Comparison of ENCODE assay signal across 8 mouse cellular contexts in the genomic region with DNA sequence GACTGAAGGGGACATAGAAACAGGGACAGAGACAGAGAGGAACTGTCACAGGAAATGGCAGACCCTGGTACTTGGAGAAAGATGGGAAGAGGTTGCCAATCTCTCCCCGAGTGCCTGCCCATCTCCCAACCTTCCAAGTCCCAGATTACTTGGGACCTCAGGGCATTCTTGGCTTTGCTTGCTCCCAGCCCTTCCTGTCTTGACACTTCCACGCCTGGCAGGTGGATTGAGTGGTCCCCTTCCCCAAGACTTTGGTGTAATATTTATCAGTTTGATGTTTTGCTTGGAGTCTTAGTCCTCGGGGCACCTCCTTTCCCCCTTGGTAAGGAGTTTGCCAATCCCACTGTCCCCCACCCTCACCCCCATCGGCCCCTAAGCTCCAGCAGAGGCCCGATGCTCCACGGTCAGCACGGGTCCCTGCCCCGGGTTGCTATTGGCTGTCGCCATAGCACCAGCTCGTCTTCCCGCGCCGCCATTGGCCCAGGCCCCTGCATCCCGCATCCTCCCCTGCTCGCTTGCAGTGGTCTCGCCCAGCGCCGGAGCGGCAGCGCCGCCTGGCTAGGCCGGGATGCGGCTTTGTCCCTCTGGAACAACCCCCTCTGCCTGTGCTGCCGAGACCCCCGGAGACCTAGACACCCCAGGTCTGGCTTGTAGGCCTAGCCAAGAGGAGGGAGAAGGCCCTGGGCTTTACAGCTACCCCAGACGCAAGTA. TPM values are rescaled to one million over a fixed set of nuclear protein-coding genes. Genes with fewer than 3 reads are reported as not detected.
DNase-seq lines count a peak whose midpoint lies in the region; ATAC-seq and TF ChIP-seq lines count a peak whose summit lies in the region.

No protein-coding gene starts in this region.

- TF ChIP-seq CTCF in midbrain, postnatal 0 days (IDR thresholded peaks at IDR 0.05) = peak; percentile 69

- peaks cover 12% of the 10 kb centered on the region for H3K36me3 ChIP-seq in kidney, embryonic 16.5 days (ENCODE audit: insufficient read depth, low read length)
- H3K36me3 ChIP-seq in midbrain, postnatal 0 days (ENCODE audit: insufficient read depth, low read length) = peaks cover 16% of the 10 kb centered on the region

- WGBS in kidney, embryonic 16.5 days = 5% methylated on average over 26 of the region's 26 CpGs
- 2% methylated on average over 26 of the region's 26 CpGs for WGBS in midbrain, postnatal 0 days

- no peak overlapping the region for H3K27ac ChIP-seq in kidney, embryonic 16.5 days (ENCODE audit: low read length)
- peak overlapping the region; percentile 100 for H3K27ac ChIP-seq in midbrain, postnatal 0 days (ENCODE audit: low read depth, low read length)

- DNase-seq in kidney, adult 18-20 months = no peak
- DNase-seq in cerebellum, postnatal 36 days = peak; percentile 93 to 96
- peak; percentile 92 to 93 for DNase-seq in frontal cortex, postnatal 36 days (ENCODE audit: low spot score in 2 of 2)
- peak; percentile 93 to 94 for DNase-seq in layer of hippocampus, postnatal 10 days (ENCODE audit: low spot score in 2 of 2)
- DNase-seq in midbrain, postnatal 0 days (ENCODE audit: low spot score) = peak; percentile 96

- H3K4me3 ChIP-seq in kidney, embryonic 16.5 days (ENCODE audit: low read length) = no peak overlapping the region; the same call in 1 of the 2 replicates
- H3K4me3 ChIP-seq in midbrain, postnatal 0 days (ENCODE audit: low read depth, low read length) = peak overlapping the region; percentile 58

- peaks cover 52% of the 10 kb centered on the region for H3K27me3 ChIP-seq in kidney, embryonic 16.5 days (ENCODE audit: insufficient read depth, low read length)
- H3K27me3 ChIP-seq in midbrain, postnatal 0 days (ENCODE audit: insufficient read depth, low read length) = no peaks in the 10 kb centered on the region

- no peak for ATAC-seq in kidney, embryonic 16.5 days (ENCODE audit: low FRiP score, low TSS enrichment)
- peak; percentile 82 for ATAC-seq in midbrain, postnatal 0 days (ENCODE audit: low FRiP score)
- no peak for ATAC-seq in activated CD4-positive, CD25-positive, alpha-beta regulatory T cell, adult 4 months
- ATAC-seq in erythroblast, adult 5-6 weeks (replicated peaks; ENCODE audit: low FRiP score, poor library complexity, severe bottlenecking) = no peak

- H3K9ac ChIP-seq in kidney, embryonic 16.5 days (replicated peaks; ENCODE audit: low read length) = no peak overlapping the region
- peak overlapping the region; percentile 91 for H3K9ac ChIP-seq in midbrain, postnatal 0 days (replicated peaks; ENCODE audit: low read length, poor library complexity, severe bottlenecking)

- peaks cover 16% of the 10 kb centered on the region for H3K4me1 ChIP-seq in kidney, embryonic 16.5 days (ENCODE audit: insufficient read depth, low read length)
- peaks cover 40% of the 10 kb centered on the region for H3K4me1 ChIP-seq in midbrain, postnatal 0 days (ENCODE audit: insufficient read depth, low read length)

- H3K9me3 ChIP-seq in kidney, embryonic 16.5 days (ENCODE audit: low read length) = no peaks in the 10 kb centered on the region
- no peaks in the 10 kb centered on the region for H3K9me3 ChIP-seq in midbrain, postnatal 0 days (ENCODE audit: low read length)

- H3K4me2 ChIP-seq in kidney, embryonic 16.5 days (replicated peaks; ENCODE audit: low read depth, low read length) = peak overlapping the region; percentile 4; the same call in 1 of the 2 replicates
- H3K4me2 ChIP-seq in midbrain, postnatal 0 days (ENCODE audit: low read depth, low read length, poor library complexity, severe bottlenecking) = peak overlapping the region; percentile 91

RNA-seq across cellular contexts. Expression of a gene that starts 2.9 kb away (rescaled TPM):
- polyA plus RNA-seq in kidney, embryonic 16.5 days (2015; fragmentation: Nextera tagmentation; extraction: Ambion mirVana) = 1.6 and 1.9 TPM in 2 replicates
- 100 to 1,000 TPM; 179 to 181 TPM for total RNA-seq in layer of hippocampus, postnatal 10 days (2021)
- 370 and 395 TPM in 2 replicates for total RNA-seq in midbrain, postnatal 0 days (2014; rRNA removed)
- polyA plus RNA-seq in midbrain, postnatal 0 days (2015; fragmentation: Nextera tagmentation; extraction: Ambion mirVana) = 95.3 and 110 TPM in 2 replicates
- polyA plus RNA-seq in activated CD4-positive, CD25-positive, alpha-beta regulatory T cell, adult 4 months (2017; shearing (Covaris generic)) = under 1 TPM in 1 of 2 experiments, not detected in 1; 0.82 TPM
- not detected in 2 replicates for total RNA-seq in erythroblast, adult 5-6 weeks (2015; ENCODE audit: low replicate concordance)
- total RNA-seq in erythroblast, adult 5-6 weeks (2017; ENCODE audit: low replicate concordance) = 0.09 and 0.14 TPM in 2 replicates

RNA-seq across cellular contexts. Expression of a gene that starts 6.5 kb away (rescaled TPM):
- 899 and 901 TPM in 2 replicates for polyA plus RNA-seq in kidney, embryonic 16.5 days (2015; fragmentation: Nextera tagmentation; extraction: Ambion mirVana)
- total RNA-seq in layer of hippocampus, postnatal 10 days (2021) = 100 to 1,000 TPM; 733 to 857 TPM
- total RNA-seq in midbrain, postnatal 0 days (2014; rRNA removed) = 971 and 1,162 TPM in 2 replicates
- 633 and 645 TPM in 2 replicates for polyA plus RNA-seq in midbrain, postnatal 0 days (2015; fragmentation: Nextera tagmentation; extraction: Ambion mirVana)
- 1,000 to 10,000 TPM; 1,256 to 1,612 TPM for polyA plus RNA-seq in activated CD4-positive, CD25-positive, alpha-beta regulatory T cell, adult 4 months (2017; shearing (Covaris generic))
- 509 and 541 TPM in 2 replicates for total RNA-seq in erythroblast, adult 5-6 weeks (2015; ENCODE audit: low replicate concordance)
- total RNA-seq in erythroblast, adult 5-6 weeks (2017; ENCODE audit: low replicate concordance) = 422 and 457 TPM in 2 replicates

RNA-seq across cellular contexts. Expression of a gene that starts 21.6 kb away (rescaled TPM):
- 52.9 and 54.8 TPM in 2 replicates for polyA plus RNA-seq in kidney, embryonic 16.5 days (2015; fragmentation: Nextera tagmentation; extraction: Ambion mirVana)
- 10 to 100 TPM; 19.7 to 22.2 TPM for total RNA-seq in layer of hippocampus, postnatal 10 days (2021)
- total RNA-seq in midbrain, postnatal 0 days (2014; rRNA removed) = 15.6 and 23.1 TPM in 2 replicates
- polyA plus RNA-seq in midbrain, postnatal 0 days (2015; fragmentation: Nextera tagmentation; extraction: Ambion mirVana) = 26.5 and 29.6 TPM in 2 replicates
- 10 to 100 TPM; 44.0 to 54.5 TPM for polyA plus RNA-seq in activated CD4-positive, CD25-positive, alpha-beta regulatory T cell, adult 4 months (2017; shearing (Covaris generic))
- 6.1 and 12.7 TPM in 2 replicates for total RNA-seq in erythroblast, adult 5-6 weeks (2015; ENCODE audit: low replicate concordance)
- total RNA-seq in erythroblast, adult 5-6 weeks (2017; ENCODE audit: low replicate concordance) = 3.5 and 3.7 TPM in 2 replicates

RNA-seq across cellular contexts. Expression of a gene that starts 30.6 kb away (rescaled TPM):
- 8.6 and 8.8 TPM in 2 replicates for polyA plus RNA-seq in kidney, embryonic 16.5 days (2015; fragmentation: Nextera tagmentation; extraction: Ambion mirVana)
- total RNA-seq in layer of hippocampus, postnatal 10 days (2021) = 1 to 10 TPM; 7.1 to 8.0 TPM
- 5.2 and 7.5 TPM in 2 replicates for total RNA-seq in midbrain, postnatal 0 days (2014; rRNA removed)
- polyA plus RNA-seq in midbrain, postnatal 0 days (2015; fragmentation: Nextera tagmentation; extraction: Ambion mirVana) = 12.6 and 14.6 TPM in 2 replicates
- polyA plus RNA-seq in activated CD4-positive, CD25-positive, alpha-beta regulatory T cell, adult 4 months (2017; shearing (Covaris generic)) = 10 to 100 TPM in 1 of 2 experiments, 1 to 10 TPM in 1; 6.7 to 11.9 TPM
- 1.0 TPM in 1 of 2 replicates, not detected in the other for total RNA-seq in erythroblast, adult 5-6 weeks (2015; ENCODE audit: low replicate concordance)
- not detected in 2 replicates for total RNA-seq in erythroblast, adult 5-6 weeks (2017; ENCODE audit: low replicate concordance)

RNA-seq across cellular contexts. Expression of a gene that starts 31.0 kb away (rescaled TPM):
- 11.0 and 11.5 TPM in 2 replicates for polyA plus RNA-seq in kidney, embryonic 16.5 days (2015; fragmentation: Nextera tagmentation; extraction: Ambion mirVana)
- 10 to 100 TPM; 10.3 to 11.6 TPM for total RNA-seq in layer of hippocampus, postnatal 10 days (2021)
- total RNA-seq in midbrain, postnatal 0 days (2014; rRNA removed) = 3.8 and 5.3 TPM in 2 replicates
- polyA plus RNA-seq in midbrain, postnatal 0 days (2015; fragmentation: Nextera tagmentation; extraction: Ambion mirVana) = 7.0 and 7.8 TPM in 2 replicates
- polyA plus RNA-seq in activated CD4-positive, CD25-positive, alpha-beta regulatory T cell, adult 4 months (2017; shearing (Covaris generic)) = not detected
- 1.7 and 6.0 TPM in 2 replicates for total RNA-seq in erythroblast, adult 5-6 weeks (2015; ENCODE audit: low replicate concordance)
- 2.0 and 4.5 TPM in 2 replicates for total RNA-seq in erythroblast, adult 5-6 weeks (2017; ENCODE audit: low replicate concordance)

Comparison
In these comparisons a context has a peak if more than half of its experiments do, and no peak if none do; other contexts are left out.
1. RNA of a gene that starts 2.9 kb away (total RNA-seq): 370 to 395 TPM in midbrain, postnatal 0 days and 179 to 181 TPM in layer of hippocampus, postnatal 10 days; 0.09 to 0.14 TPM in erythroblast, adult 5-6 weeks; every median in the first group is over 100 times any median in the second.